Mouse (Mus musculus) kidney, embryonic 14.5 days (tissue): ENCODE results near the gene Cldn19. TPM values are rescaled to one million over a fixed set of nuclear protein-coding genes. Genes with fewer than 3 reads are reported as not detected.

Source experiments
- ATAC-seq: fragments of 200-750 bp; cut with Nextera tagmentation; 2 replicates; pipeline ENCODE4 v1.8.0; 2017; ENCODE audit warnings: moderate number of reproducible peaks, mild to moderate bottlenecking, moderate TSS enrichment, moderate library complexity; ENCODE audit not compliant: low FRiP score, low TSS enrichment
- H3K27ac ChIP-seq: fragments of 300-500 bp; sonication (generic); 2 replicates; pipeline ENCODE4 v1.5.1; 2014; ENCODE audit warnings: low read depth, mild to moderate bottlenecking, low read length, moderate library complexity, mixed read lengths
- H3K27me3 ChIP-seq: fragments of 300-500 bp; sonication (generic); 2 replicates; pipeline ENCODE4 v1.6.1; 2014; ENCODE audit warnings: mild to moderate bottlenecking, low read length; ENCODE audit not compliant: control insufficient read depth, insufficient read depth
- H3K36me3 ChIP-seq: fragments of 300-500 bp; sonication (generic); 2 replicates; pipeline ENCODE4 v1.6.1; 2014; ENCODE audit warnings: low read length, mixed read lengths; ENCODE audit not compliant: control insufficient read depth, insufficient read depth
- H3K4me1 ChIP-seq: fragments of 300-500 bp; sonication (generic); 2 replicates; pipeline ENCODE4 v1.6.1; 2014; ENCODE audit warnings: low read length, mixed read lengths; ENCODE audit not compliant: control insufficient read depth, insufficient read depth
- H3K4me2 ChIP-seq: fragments of 300-500 bp; sonication (generic); replicated peaks from 2 replicates; pipeline ENCODE4 v1.6.1; 2014; ENCODE audit warnings: low read depth, mild to moderate bottlenecking, low read length
- H3K4me3 ChIP-seq: fragments of 300-500 bp; sonication (generic); 2 replicates; pipeline ENCODE4 v1.5.1; 2014; ENCODE audit warnings: mild to moderate bottlenecking, low read length
- H3K9ac ChIP-seq: fragments of 300-500 bp; sonication (generic); 2 replicates; pipeline ENCODE4 v1.6.1; 2014; ENCODE audit warnings: low read depth, mild to moderate bottlenecking, low read length, moderate library complexity
- H3K9me3 ChIP-seq: fragments of 300-500 bp; sonication (generic); 2 replicates; pipeline ENCODE4 v1.6.1; 2016; ENCODE audit warnings: low read length; ENCODE audit not compliant: control insufficient read depth
- WGBS: fragments of 180-500 bp; shearing (Covaris S2); extraction: QIAGEN DNeasy Blood & Tissue Kit; methylation state at CpG from one replicate; pipeline ENCODE4 v1.1.7; 2014; 5-methylcytosine and 5-hydroxymethylcytosine counted together
- polyA plus RNA-seq: library from polyadenylated mRNA; unstranded; fragments of >200 nt; fragmentation: Nextera tagmentation; extraction: Ambion mirVana; gene quantifications from 2 replicates; pipeline ENCODE4 v1.2.1, GENCODE M21; 2014

The Cldn19 gene
- polyA plus RNA-seq, 1 experiment from 2014 or later = 10.4 TPM

GRCm38 (mm10) chr4:119301777-119302176 is 46.6 kb downstream of the Cldn19 start:
- Histone ChIP-seq H3K4me2 (no peak overlapping the region), H3K27me3 (no peaks in the 10 kb centered on the region), H3K9me3 (no peaks in the 10 kb centered on the region), H3K9ac (no peak overlapping the region), H3K4me3 (no peak overlapping the region), H3K4me1 (no peaks in the 10 kb centered on the region), H3K27ac (no peak overlapping the region), H3K36me3 (peaks cover 2% of the 10 kb centered on the region; the same call in 1 of the 2 replicates)
- no peak for ATAC-seq
- 84% methylated on average over 3 of the region's 3 CpGs for WGBS

DNA sequence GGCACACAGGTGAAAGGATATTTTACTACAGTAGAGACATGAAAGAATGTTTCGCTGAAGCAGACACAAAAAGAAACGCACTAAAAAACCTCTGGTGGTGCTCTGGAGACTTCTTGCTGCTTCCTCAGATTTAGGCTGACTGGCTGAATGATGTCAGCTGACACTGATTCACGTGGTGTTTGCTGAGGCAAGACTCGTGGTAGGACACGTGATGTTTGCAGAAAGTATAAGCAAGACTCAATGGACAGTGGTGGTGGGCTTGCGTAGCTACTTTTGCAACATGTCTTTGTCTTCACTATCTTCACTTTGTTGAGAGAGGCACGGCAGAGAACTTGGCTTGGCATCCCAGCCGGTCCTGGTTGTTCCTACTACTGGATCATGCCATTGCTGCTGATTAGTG is 48.1 kb downstream of the Cldn19 start:
- Histone ChIP-seq H3K4me2 (no peak overlapping the region), H3K4me1 (no peaks in the 10 kb centered on the region), H3K9me3 (no peaks in the 10 kb centered on the region), H3K27me3 (no peaks in the 10 kb centered on the region), H3K36me3 (peaks cover 16% of the 10 kb centered on the region), H3K4me3 (no peak overlapping the region), H3K27ac (no peak overlapping the region), H3K9ac (no peak overlapping the region)
- WGBS = 93% methylated on average over 8 of the region's 8 CpGs
- ATAC-seq = no peak

DNA sequence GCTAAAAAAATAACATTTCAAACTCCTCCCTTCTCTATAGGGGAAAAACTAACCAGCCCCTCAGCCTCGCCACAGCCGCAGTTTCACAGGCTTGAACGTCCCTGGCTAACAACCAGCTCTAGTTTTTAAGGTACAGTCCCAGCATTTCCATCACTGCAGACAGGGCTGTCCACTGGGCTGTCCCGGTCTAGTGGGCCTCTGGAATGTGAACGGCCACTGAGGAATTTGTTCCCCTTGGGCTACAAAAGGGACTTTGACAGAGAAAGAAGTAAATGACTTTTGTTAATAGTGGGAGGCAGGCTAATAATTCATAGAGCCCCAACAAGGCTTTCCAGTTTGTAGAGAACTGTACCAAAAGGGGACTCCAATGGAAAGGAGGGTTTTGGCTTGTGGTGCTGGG is 50.2 kb downstream of the Cldn19 start:
- 49% methylated on average over 5 of the region's 5 CpGs for WGBS
- no peak overlapping the region for H3K4me2 ChIP-seq
- no peaks in the 10 kb centered on the region for H3K9me3 ChIP-seq
- no peak overlapping the region for H3K4me3 ChIP-seq
- no peaks in the 10 kb centered on the region for H3K27me3 ChIP-seq
- 0 out of 2 replicates have a peak overlapping the region, but pooled peaks have one; percentile 1 for H3K27ac ChIP-seq
- H3K4me1 ChIP-seq = no peaks in the 10 kb centered on the region
- H3K9ac ChIP-seq = no peak overlapping the region
- H3K36me3 ChIP-seq = peaks cover 31% of the 10 kb centered on the region
- ATAC-seq = peak; percentile 76

Other genes starting within 250 kb of the Cldn19 start
- gene Slc2a1, start 146.7 kb upstream of the Cldn19 start, polyA plus RNA-seq = 53.6 and 74.1 TPM in 2 replicates
- 10.2 and 11.0 TPM in 2 replicates for gene Zfp691, start 81.2 kb upstream of the Cldn19 start, polyA plus RNA-seq
- 0.49 and 1.3 TPM in 2 replicates for gene Ermap, start 65.4 kb upstream of the Cldn19 start, polyA plus RNA-seq
- gene Svbp, start 60.1 kb upstream of the Cldn19 start, polyA plus RNA-seq = 131 and 180 TPM in 2 replicates
- gene Tmem269, start 37.2 kb upstream of the Cldn19 start, polyA plus RNA-seq = 0.16 TPM in 1 of 2 replicates, not detected in the other
- gene AU022252, start 22.7 kb upstream of the Cldn19 start, polyA plus RNA-seq = 33.6 and 37.6 TPM in 2 replicates
- 28.9 and 34.4 TPM in 2 replicates for gene P3h1, start 22.5 kb upstream of the Cldn19 start, polyA plus RNA-seq
- gene Ybx1, start 39.2 kb downstream of the Cldn19 start, polyA plus RNA-seq = 969 and 1,061 TPM in 2 replicates
- 122 and 153 TPM in 2 replicates for gene Ppih, start 65.1 kb downstream of the Cldn19 start, polyA plus RNA-seq
- gene Ccdc30, start 160.1 kb downstream of the Cldn19 start, polyA plus RNA-seq = 8.7 and 9.2 TPM in 2 replicates
- gene Ppcs, start 167.0 kb downstream of the Cldn19 start, polyA plus RNA-seq = 48.9 and 51.5 TPM in 2 replicates
- gene Zmynd12, start 167.4 kb downstream of the Cldn19 start, polyA plus RNA-seq = 0.53 and 0.86 TPM in 2 replicates
- gene Rimkla, start 237.2 kb downstream of the Cldn19 start, polyA plus RNA-seq = 1.4 and 2.3 TPM in 2 replicates